Mouse (Mus musculus): ENCODE measurements around the gene Cpm.

DNA sequence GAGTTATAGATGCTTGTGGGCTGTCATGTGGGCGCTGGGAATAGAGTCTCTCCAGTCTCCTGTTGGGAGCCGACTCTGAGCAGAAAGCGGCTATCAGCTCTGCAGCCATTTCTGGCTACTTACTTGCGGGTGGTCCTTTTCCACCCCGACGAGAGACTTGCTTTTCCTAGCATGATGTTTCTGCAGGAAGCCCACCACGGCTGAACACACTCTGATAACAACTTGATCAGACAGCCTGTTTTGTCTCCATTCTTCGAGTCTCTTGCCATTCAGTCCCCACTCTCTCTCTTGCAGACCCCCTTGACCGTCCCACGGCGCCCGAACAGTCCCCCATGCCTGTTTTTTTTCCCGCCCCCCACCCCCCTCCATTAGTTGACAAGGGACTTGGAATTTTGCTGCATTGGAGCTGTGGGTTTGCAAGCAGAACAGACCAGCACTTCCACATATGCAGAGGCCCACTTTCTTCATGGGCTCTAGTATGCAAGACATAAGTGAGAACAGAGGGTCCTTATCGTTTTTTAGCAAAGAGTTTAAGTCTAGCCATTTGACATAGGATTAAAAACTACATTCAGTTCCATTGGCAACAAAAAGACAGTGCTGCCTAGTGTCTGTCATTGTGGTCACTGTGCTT lies 103.8 kb downstream of the Cpm start:
- TF ChIP-seq CTCF (conservative IDR thresholded peaks at IDR 0.05 in 1 of 2, IDR thresholded peaks at IDR 0.05 in 1 of 2; ENCODE audit: low read depth in 2 of 2, low read length in 2 of 2), result no peak
- no peak for TF ChIP-seq RCOR1 (conservative IDR thresholded peaks at IDR 0.05; ENCODE audit: low read depth, low read length)
- TF ChIP-seq NELFE (IDR thresholded peaks at IDR 0.05; ENCODE audit: low read depth, low read length), result no peak
- no peak for TF ChIP-seq MAFK (IDR thresholded peaks at IDR 0.05; ENCODE audit: insufficient replicate concordance, low read length)
- no peak for TF ChIP-seq TCF12 (IDR thresholded peaks at IDR 0.05; ENCODE audit: low read depth, low read length)
- TF ChIP-seq KAT2A (IDR thresholded peaks at IDR 0.05; ENCODE audit: insufficient replicate concordance, low read length), result no peak
- no peak for TF ChIP-seq E2F4 (IDR thresholded peaks at IDR 0.05; ENCODE audit: insufficient replicate concordance, low read depth, low read length)
- no peak for TF ChIP-seq MAX (IDR thresholded peaks at IDR 0.05; ENCODE audit: low read length)
- no peak for TF ChIP-seq CHD2 (IDR thresholded peaks at IDR 0.05; ENCODE audit: low read length)
- no peak for TF ChIP-seq UBTF (IDR thresholded peaks at IDR 0.05; ENCODE audit: low read depth, low read length)
- no peak for TF ChIP-seq BHLHE40 (IDR thresholded peaks at IDR 0.05; ENCODE audit: low read depth, low read length)
- TF ChIP-seq USF1 (IDR thresholded peaks at IDR 0.05; ENCODE audit: low read depth, low read length), result no peak
